In the genomic region with DNA sequence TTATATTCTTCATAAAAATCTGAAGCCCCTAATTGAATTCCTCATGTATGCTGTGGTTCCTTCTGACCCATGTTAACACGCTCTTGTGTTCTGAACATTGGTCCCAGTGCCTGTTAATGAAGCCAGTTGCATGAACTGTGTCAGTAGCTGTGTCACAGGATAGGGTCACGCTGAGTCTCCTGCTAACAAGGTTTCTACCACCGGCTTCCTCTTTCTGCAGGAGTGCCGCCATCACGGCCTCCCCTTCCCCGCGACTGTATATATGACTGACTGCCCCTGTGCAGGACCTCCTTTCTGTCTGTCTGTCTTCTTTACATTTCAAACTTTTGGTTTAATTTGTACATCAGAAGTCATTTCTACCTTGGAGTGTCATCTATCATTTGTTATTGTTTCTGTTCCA, we compare ENCODE assay signal across 26 mouse cellular contexts. TPM values are rescaled to one million over a fixed set of nuclear protein-coding genes. Genes with fewer than 3 reads are reported as not detected.
A peak's percentile ranks its signal among the peaks of the same experiment; 100 is the strongest.
DNase-seq lines count a peak whose midpoint lies in the region; ATAC-seq lines count a peak whose summit lies in the region.
"Had no signal": no experiment of that assay in that cellular context is flagged by ENCODE, and none has a peak within 500 bp of the region (broad histone marks: within the 10 kb centered on the region; RNA-seq: fewer than 3 reads in every experiment).

No protein-coding gene starts in this region.

- DNase-seq in heart, adult 11 months: peak; percentile 52
- DNase-seq in heart, adult 8-10 months (ENCODE audit: low spot score): no peak
- DNase-seq in splenic B cell, adult 2 months (ENCODE audit: low read depth, low spot score): peak; percentile 35
- no peak for DNase-seq in right cerebral cortex, postnatal 36 days (ENCODE audit: low spot score in 2 of 2)
- no peak for DNase-seq in gastrocnemius, postnatal 25 days
- DNase-seq: adrenal gland, adult 8-10 months; adrenal gland, postnatal 14 days; adrenal gland, postnatal 36 days; cerebellum, adult 11-12 months; cerebellum, adult 2 months; cerebellum, adult 9-10 months; cerebellum, postnatal 10 days; cerebellum, postnatal 25 days; embryo, embryonic 11 days had no signal

- H3K27me3 ChIP-seq in splenic B cell, adult 2 months (ENCODE audit: control insufficient read depth, insufficient read depth, low read length, poor library complexity, severe bottlenecking): no peaks in the 10 kb centered on the region
- H3K27me3 ChIP-seq: CH12.LX; embryonic facial prominence, embryonic 13.5 days; embryonic facial prominence, embryonic 15.5 days; forebrain, embryonic 12.5 days; Patski had no signal

- 0 out of 2 replicates have a peak, but pooled peaks have one; percentile 56 for ATAC-seq in megakaryocyte, adult 5-6 weeks (ENCODE audit: poor library complexity, severe bottlenecking)
- ATAC-seq: activated CD4-positive, CD25-positive, alpha-beta regulatory T cell, adult 4 months; CD4-positive, CD25-positive, alpha-beta regulatory T cell, adult 4 months; forebrain, embryonic 14.5 days; forebrain, embryonic 16.5 days; Patski had no signal

- no peaks in the 10 kb centered on the region for H3K36me3 ChIP-seq in splenic B cell, adult 2 months (ENCODE audit: control insufficient read depth, insufficient read depth, low read length, poor library complexity, severe bottlenecking)
- H3K36me3 ChIP-seq: embryonic facial prominence, embryonic 13.5 days; embryonic facial prominence, embryonic 15.5 days; forebrain, embryonic 10.5 days; forebrain, embryonic 12.5 days; G1E had no signal

RNA-seq across cellular contexts. Expression of gene Lrp11, which starts 8.6 kb away (rescaled TPM):
- 1 to 10 TPM; 2.8 to 6.1 (median 3.8) TPM for total RNA-seq in heart, adult 8-10 months (2022)
- 0.13 and 0.27 TPM in 2 replicates for total RNA-seq in megakaryocyte, adult 5-6 weeks (2015)
- total RNA-seq in megakaryocyte, adult 5-6 weeks (2017): 0.26 and 2.2 TPM in 2 replicates
- total RNA-seq in gastrocnemius, postnatal 25 days (2021): 1 to 10 TPM; 2.2 to 2.6 TPM

Comparison
In these comparisons a context has a peak if more than half of its experiments do, and no peak if none do; other contexts are left out.
1. DNase-seq: peak in heart, adult 11 months (single experiment) and splenic B cell, adult 2 months (single experiment); none in heart, adult 8-10 months (single experiment), right cerebral cortex, postnatal 36 days (0 of 2) and gastrocnemius, postnatal 25 days (single experiment).